Mouse (Mus musculus): ENCODE results near the gene Mutyh. TPM values are rescaled to one million over a fixed set of nuclear protein-coding genes. Genes with fewer than 3 reads are reported as not detected.

The Mutyh gene
- polyA plus RNA-seq, 1 experiment from 2014 or later, result 3.1 TPM

- Histone ChIP-seq H3K27me3 (replicated peaks; ENCODE audit: insufficient read depth, low read length) (no peaks in the 10 kb centered on the region), H3K9me3 (ENCODE audit: low read length) (no peaks in the 10 kb centered on the region), H3K9ac (replicated peaks; ENCODE audit: low read depth) (no peak overlapping the region), H3K27ac (ENCODE audit: low read length) (no peak overlapping the region), H3K36me3 (ENCODE audit: insufficient read depth, low read length) (no peaks in the 10 kb centered on the region), H3K4me1 (ENCODE audit: insufficient read depth, low read depth, low read length) (no peaks in the 10 kb centered on the region), H3K4me2 (replicated peaks; ENCODE audit: low read depth, low read length) (no peak overlapping the region), H3K4me3 (ENCODE audit: low read depth, low read length) (no peak overlapping the region)
- ATAC-seq, result no peak
- TF ChIP-seq CTCF (IDR thresholded peaks at IDR 0.05) (no peak), EP300 (IDR thresholded peaks at IDR 0.05) (no peak)
- DNase-seq (ENCODE audit: low spot score), result no peak
- WGBS, result 70% methylated on average over 6 of the region's 6 CpGs
These were observed 33.3 kb downstream of the Mutyh start for GRCm38 (mm10) chr4:116840841-116841240.

GRCm38 (mm10) chr4:116844324-116844723 lies 36.8 kb downstream of the Mutyh start:
- no peak overlapping the region for H3K4me3 ChIP-seq (ENCODE audit: low read depth, low read length)
- no peak overlapping the region for H3K9ac ChIP-seq (replicated peaks; ENCODE audit: low read depth)
- TF ChIP-seq EP300 (IDR thresholded peaks at IDR 0.05), result no peak
- WGBS, result 86% methylated on average over 3 of the region's 3 CpGs
- DNase-seq (ENCODE audit: low spot score) (no peak), ATAC-seq (no peak)
- H3K4me1 ChIP-seq (ENCODE audit: insufficient read depth, low read depth, low read length), result no peaks in the 10 kb centered on the region
- no peaks in the 10 kb centered on the region for H3K27me3 ChIP-seq (replicated peaks; ENCODE audit: insufficient read depth, low read length)
- H3K36me3 ChIP-seq (ENCODE audit: insufficient read depth, low read length), result no peaks in the 10 kb centered on the region
- no peak overlapping the region for H3K4me2 ChIP-seq (replicated peaks; ENCODE audit: low read depth, low read length)
- no peaks in the 10 kb centered on the region for H3K9me3 ChIP-seq (ENCODE audit: low read length)
- no peak overlapping the region for H3K27ac ChIP-seq (ENCODE audit: low read length)

DNA sequence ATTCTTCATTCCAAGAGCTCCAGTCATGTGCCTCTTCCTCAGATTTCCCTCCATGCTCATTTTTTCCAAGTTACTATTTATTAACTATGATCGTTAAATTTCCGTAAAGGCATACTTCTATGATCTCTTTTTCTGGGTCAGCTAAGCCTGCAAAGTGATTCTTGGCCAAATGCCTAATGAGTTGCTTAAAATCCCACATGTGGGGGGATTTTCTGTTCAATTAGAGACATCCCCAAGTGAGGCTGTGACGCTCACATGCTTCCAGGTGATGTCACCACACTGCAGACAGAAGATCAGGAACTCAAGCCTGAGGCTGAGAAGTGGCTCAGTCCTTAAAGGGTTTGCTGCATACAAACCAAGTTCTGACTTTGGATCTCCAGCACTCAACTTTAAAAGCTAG lies 42.4 kb downstream of the Mutyh start:
- H3K27me3 ChIP-seq (replicated peaks; ENCODE audit: insufficient read depth, low read length), result no peaks in the 10 kb centered on the region
- WGBS, result 63% methylated on average over 3 of the region's 3 CpGs
- H3K36me3 ChIP-seq (ENCODE audit: insufficient read depth, low read length), result no peaks in the 10 kb centered on the region
- H3K9ac ChIP-seq (replicated peaks; ENCODE audit: low read depth), result no peak overlapping the region
- ATAC-seq, result no peak
- no peak for TF ChIP-seq CTCF (IDR thresholded peaks at IDR 0.05)
- no peaks in the 10 kb centered on the region for H3K9me3 ChIP-seq (ENCODE audit: low read length)
- DNase-seq (ENCODE audit: low spot score), result no peak
- H3K27ac ChIP-seq (ENCODE audit: low read length), result no peak overlapping the region
- no peaks in the 10 kb centered on the region for H3K4me1 ChIP-seq (ENCODE audit: insufficient read depth, low read depth, low read length)
- H3K4me3 ChIP-seq (ENCODE audit: low read depth, low read length), result no peak overlapping the region
- H3K4me2 ChIP-seq (replicated peaks; ENCODE audit: low read depth, low read length), result no peak overlapping the region

DNA sequence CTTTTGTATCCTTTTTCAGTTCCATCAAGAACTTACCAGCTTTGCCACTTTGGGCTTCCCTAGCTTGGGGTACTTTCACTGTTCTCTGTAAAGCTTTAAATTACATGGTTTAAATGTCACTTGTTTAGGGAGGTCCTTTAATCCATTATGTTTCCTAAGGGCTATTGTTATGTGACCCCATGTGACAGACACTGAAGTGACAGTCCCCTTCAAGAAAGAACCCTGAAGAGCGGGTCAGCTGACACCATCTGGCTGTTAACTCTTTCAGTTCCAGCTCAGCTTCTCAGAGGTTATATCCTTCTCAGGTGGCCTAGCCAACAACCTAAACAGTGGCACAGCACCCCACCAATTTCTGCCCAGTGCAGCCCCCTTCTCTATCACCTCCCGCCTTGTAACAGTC lies 46.8 kb downstream of the Mutyh start:
- H3K9me3 ChIP-seq (ENCODE audit: low read length), result no peaks in the 10 kb centered on the region
- no peak overlapping the region for H3K4me2 ChIP-seq (replicated peaks; ENCODE audit: low read depth, low read length)
- H3K4me1 ChIP-seq (ENCODE audit: insufficient read depth, low read depth, low read length), result no peaks in the 10 kb centered on the region
- ATAC-seq (no peak), DNase-seq (ENCODE audit: low spot score) (no peak)
- no peaks in the 10 kb centered on the region for H3K27me3 ChIP-seq (replicated peaks; ENCODE audit: insufficient read depth, low read length)
- no peak overlapping the region for H3K9ac ChIP-seq (replicated peaks; ENCODE audit: low read depth)
- H3K36me3 ChIP-seq (ENCODE audit: insufficient read depth, low read length), result no peaks in the 10 kb centered on the region
- no peak overlapping the region for H3K4me3 ChIP-seq (ENCODE audit: low read depth, low read length)
- TF ChIP-seq EP300 (IDR thresholded peaks at IDR 0.05) (no peak), CTCF (IDR thresholded peaks at IDR 0.05) (no peak)
- H3K27ac ChIP-seq (ENCODE audit: low read length), result no peak overlapping the region
- WGBS, result 31% methylated on average over 2 of the region's 2 CpGs

DNA sequence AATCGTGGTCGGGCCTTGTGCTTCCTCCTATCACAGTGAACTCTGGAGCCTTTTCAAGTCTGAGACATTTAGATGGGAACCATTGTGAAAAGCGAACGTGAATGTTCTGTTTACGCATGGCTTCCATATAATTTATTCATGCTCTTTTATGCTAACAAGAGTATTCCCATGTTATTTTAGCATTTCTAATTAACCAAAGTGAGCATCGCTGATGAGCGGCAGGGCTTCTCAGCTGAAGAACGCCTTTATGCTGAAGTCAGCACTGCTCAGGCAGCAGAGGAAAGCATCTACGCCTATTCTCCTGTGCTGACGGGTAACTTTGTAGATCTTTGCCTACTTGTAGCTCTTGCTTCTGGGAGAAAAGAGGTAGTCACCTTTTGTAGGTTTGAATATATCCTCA lies 49.7 kb downstream of the Mutyh start:
- no peak overlapping the region for H3K27ac ChIP-seq (ENCODE audit: low read length)
- no peaks in the 10 kb centered on the region for H3K27me3 ChIP-seq (replicated peaks; ENCODE audit: insufficient read depth, low read length)
- no peak for TF ChIP-seq EP300 (IDR thresholded peaks at IDR 0.05)
- TF ChIP-seq CTCF (IDR thresholded peaks at IDR 0.05), result no peak
- H3K4me3 ChIP-seq (ENCODE audit: low read depth, low read length), result no peak overlapping the region
- no peak overlapping the region for H3K9ac ChIP-seq (replicated peaks; ENCODE audit: low read depth)
- no peaks in the 10 kb centered on the region for H3K36me3 ChIP-seq (ENCODE audit: insufficient read depth, low read length)
- ATAC-seq (no peak), DNase-seq (ENCODE audit: low spot score) (no peak)
- H3K9me3 ChIP-seq (ENCODE audit: low read length), result no peaks in the 10 kb centered on the region
- WGBS, result 89% methylated on average over 10 of the region's 10 CpGs
- no peak overlapping the region for H3K4me2 ChIP-seq (replicated peaks; ENCODE audit: low read depth, low read length)
- H3K4me1 ChIP-seq (ENCODE audit: insufficient read depth, low read depth, low read length), result no peaks in the 10 kb centered on the region

- ATAC-seq (no peak), DNase-seq (ENCODE audit: low spot score) (no peak)
- no peak for TF ChIP-seq CTCF (IDR thresholded peaks at IDR 0.05)
- TF ChIP-seq EP300 (IDR thresholded peaks at IDR 0.05), result no peak
- no peaks in the 10 kb centered on the region for H3K9me3 ChIP-seq (ENCODE audit: low read length)
- no peaks in the 10 kb centered on the region for H3K36me3 ChIP-seq (ENCODE audit: insufficient read depth, low read length)
- 57% methylated on average over 5 of the region's 5 CpGs for WGBS
- H3K4me3 ChIP-seq (ENCODE audit: low read depth, low read length), result no peak overlapping the region
- no peaks in the 10 kb centered on the region for H3K4me1 ChIP-seq (ENCODE audit: insufficient read depth, low read depth, low read length)
- no peak overlapping the region for H3K27ac ChIP-seq (ENCODE audit: low read length)
- H3K4me2 ChIP-seq (replicated peaks; ENCODE audit: low read depth, low read length), result no peak overlapping the region
- no peak overlapping the region for H3K9ac ChIP-seq (replicated peaks; ENCODE audit: low read depth)
- no peaks in the 10 kb centered on the region for H3K27me3 ChIP-seq (replicated peaks; ENCODE audit: insufficient read depth, low read length)
These were observed 52.2 kb downstream of the Mutyh start for GRCm38 (mm10) chr4:116859711-116860110.

DNA sequence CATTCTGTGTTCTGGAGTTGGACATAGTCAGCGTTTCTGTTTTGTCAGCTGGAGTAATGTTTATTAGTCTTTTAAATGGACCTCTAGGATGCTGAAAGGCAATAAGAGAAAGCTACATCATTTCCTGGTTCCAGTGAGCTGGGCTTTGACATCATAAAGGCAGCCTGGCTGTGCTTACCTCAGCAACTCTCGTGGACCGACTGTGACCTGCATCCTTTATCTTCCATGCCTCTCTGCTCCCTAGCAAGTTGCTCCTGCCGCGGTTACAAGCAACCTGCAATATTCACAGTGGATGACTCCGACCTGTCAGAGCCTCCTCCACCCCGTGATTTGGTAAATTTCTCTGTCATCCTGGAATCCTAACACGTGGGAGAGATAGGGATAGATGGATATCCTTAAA lies 54.5 kb downstream of the Mutyh start:
- TF ChIP-seq EP300 (IDR thresholded peaks at IDR 0.05) (no peak), CTCF (IDR thresholded peaks at IDR 0.05) (no peak)
- H3K4me3 ChIP-seq (ENCODE audit: low read depth, low read length), result no peak overlapping the region
- no peak for DNase-seq (ENCODE audit: low spot score)
- no peaks in the 10 kb centered on the region for H3K27me3 ChIP-seq (replicated peaks; ENCODE audit: insufficient read depth, low read length)
- no peaks in the 10 kb centered on the region for H3K9me3 ChIP-seq (ENCODE audit: low read length)
- H3K4me1 ChIP-seq (ENCODE audit: insufficient read depth, low read depth, low read length), result no peaks in the 10 kb centered on the region
- WGBS, result 46% methylated on average over 8 of the region's 8 CpGs
- H3K9ac ChIP-seq (replicated peaks; ENCODE audit: low read depth), result no peak overlapping the region
- H3K4me2 ChIP-seq (replicated peaks; ENCODE audit: low read depth, low read length), result no peak overlapping the region
- no peak for ATAC-seq
- no peaks in the 10 kb centered on the region for H3K36me3 ChIP-seq (ENCODE audit: insufficient read depth, low read length)
- H3K27ac ChIP-seq (ENCODE audit: low read length), result no peak overlapping the region

Other genes starting within 250 kb of the Mutyh start
- gene Ccdc17, start 211.1 kb upstream of the Mutyh start, polyA plus RNA-seq (2015; fragmentation: Nextera tagmentation; extraction: Ambion mirVana), result 46.2 and 47.5 TPM in 2 replicates
- 22.5 and 24.5 TPM in 2 replicates for gene Nasp, start 179.8 kb upstream of the Mutyh start, polyA plus RNA-seq (2015; fragmentation: Nextera tagmentation; extraction: Ambion mirVana)
- 699 and 734 TPM in 2 replicates for gene Akr1a1, start 156.0 kb upstream of the Mutyh start, polyA plus RNA-seq (2015; fragmentation: Nextera tagmentation; extraction: Ambion mirVana)
- 1,065 and 1,091 TPM in 2 replicates for gene Prdx1, start 122.2 kb upstream of the Mutyh start, polyA plus RNA-seq (2015; fragmentation: Nextera tagmentation; extraction: Ambion mirVana)
- gene Mmachc, start 99.3 kb upstream of the Mutyh start, polyA plus RNA-seq (2015; fragmentation: Nextera tagmentation; extraction: Ambion mirVana), result 6.9 and 7.1 TPM in 2 replicates
- 17.3 and 21.9 TPM in 2 replicates for gene Ccdc163, start 99.2 kb upstream of the Mutyh start, polyA plus RNA-seq (2015; fragmentation: Nextera tagmentation; extraction: Ambion mirVana)
- gene Tesk2, start 86.8 kb upstream of the Mutyh start, polyA plus RNA-seq (2015; fragmentation: Nextera tagmentation; extraction: Ambion mirVana), result 4.0 and 4.3 TPM in 2 replicates
- 19.6 and 20.7 TPM in 2 replicates for gene Toe1, start 83 bp upstream of the Mutyh start, polyA plus RNA-seq (2015; fragmentation: Nextera tagmentation; extraction: Ambion mirVana)
- 0.10 and 0.25 TPM in 2 replicates for gene Hpdl, start 14.0 kb downstream of the Mutyh start, polyA plus RNA-seq (2015; fragmentation: Nextera tagmentation; extraction: Ambion mirVana)
- gene Zswim5, start 69.7 kb downstream of the Mutyh start, polyA plus RNA-seq (2015; fragmentation: Nextera tagmentation; extraction: Ambion mirVana), result 0.37 and 0.38 TPM in 2 replicates
- 76.6 and 82.0 TPM in 2 replicates for gene Urod, start 186.7 kb downstream of the Mutyh start, polyA plus RNA-seq (2015; fragmentation: Nextera tagmentation; extraction: Ambion mirVana)
- 9.6 and 10.2 TPM in 2 replicates for gene Hectd3, start 187.6 kb downstream of the Mutyh start, polyA plus RNA-seq (2015; fragmentation: Nextera tagmentation; extraction: Ambion mirVana)
- 21.9 and 24.7 TPM in 2 replicates for gene Eif2b3, start 211.7 kb downstream of the Mutyh start, polyA plus RNA-seq (2015; fragmentation: Nextera tagmentation; extraction: Ambion mirVana)